Mouse (Mus musculus): ENCODE results near the gene Rnf207. TPM values are rescaled to one million over a fixed set of nuclear protein-coding genes. Genes with fewer than 3 reads are reported as not detected.

The Rnf207 gene
- polyA plus RNA-seq, 1 experiment from 2014 or later = 0.36 TPM

DNA sequence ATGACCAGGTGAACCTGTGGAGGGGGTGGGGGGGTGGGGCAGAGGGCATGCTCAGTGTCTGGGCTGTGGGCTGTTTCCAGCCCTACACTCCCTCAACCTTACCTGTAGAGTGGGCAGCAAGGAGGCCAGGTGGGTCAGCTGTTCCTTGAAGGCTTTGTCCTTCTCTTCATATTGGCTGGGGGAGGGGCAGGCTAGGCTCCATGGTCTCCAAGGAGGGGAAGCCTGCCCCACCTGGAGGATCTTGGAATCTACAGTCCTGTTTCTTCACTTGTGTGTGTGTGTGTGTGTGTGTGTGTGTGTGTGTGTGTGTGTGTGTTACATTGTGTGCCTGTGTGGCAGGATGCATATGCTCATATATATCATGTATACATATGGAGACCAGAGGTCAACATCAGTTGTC is 4.9 kb downstream of the Rnf207 start:
- Histone ChIP-seq H3K4me2 (no peak overlapping the region), H3K36me3 (ENCODE audit: insufficient read depth) (peaks cover 3% of the 10 kb centered on the region; the same call in 1 of the 2 replicates)
- TF ChIP-seq CTCF (IDR thresholded peaks at IDR 0.05; ENCODE audit: low read depth) = peak; percentile 46

DNA sequence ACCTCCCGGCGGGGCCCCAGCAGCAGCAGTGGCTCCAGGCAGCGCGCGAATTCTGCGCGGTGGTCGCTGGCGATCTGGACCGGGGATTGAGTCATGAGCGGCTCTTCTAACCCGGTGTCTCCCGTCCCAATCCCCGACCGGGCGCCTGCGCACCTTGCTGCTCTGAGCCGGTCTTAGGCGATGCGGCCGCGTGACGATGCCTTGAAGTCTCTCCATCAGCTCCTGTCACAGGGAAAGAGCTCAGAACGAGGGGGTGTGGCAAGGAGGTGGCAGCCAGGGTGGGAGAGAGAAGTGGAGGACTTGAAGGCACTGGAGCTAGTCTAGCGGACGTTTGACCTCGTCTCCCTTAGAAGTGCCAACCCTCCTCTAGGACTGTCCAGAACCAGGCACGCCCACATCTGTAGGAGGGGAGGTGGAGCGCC is 5.6 kb downstream of the Rnf207 start:
- Histone ChIP-seq H3K36me3 (ENCODE audit: insufficient read depth) (peaks cover 6% of the 10 kb centered on the region; the same call in 1 of the 2 replicates), H3K4me3 (ENCODE audit: low read depth, low read length) (peak overlapping the region; percentile 32), H3K27ac (ENCODE audit: low read depth) (no peak overlapping the region), H3K9me3 (ENCODE audit: low read depth, low read length) (no peaks in the 10 kb centered on the region), H3K4me2 (peak overlapping the region; percentile 62), H3K9ac (no peak overlapping the region), H3K4me1 (ENCODE audit: insufficient read depth) (no peaks in the 10 kb centered on the region), H3K27me3 (ENCODE audit: insufficient read depth, low read length) (peaks cover 71% of the 10 kb centered on the region)
- ATAC-seq (ENCODE audit: insufficient read depth) (peak; percentile 33; the same call in 1 of the 2 replicates), DNase-seq (peak; percentile 48)
- no peak for TF ChIP-seq CTCF (IDR thresholded peaks at IDR 0.05; ENCODE audit: low read depth)
- WGBS = under 1% methylated on average over 29 of the region's 29 CpGs

More for the DNA sequence above, 4.9 kb downstream of the Rnf207 start:
- no peaks in the 10 kb centered on the region for H3K9me3 ChIP-seq (ENCODE audit: low read depth, low read length)
- DNase-seq (peak; percentile 53), ATAC-seq (ENCODE audit: insufficient read depth) (no peak)
- no peaks in the 10 kb centered on the region for H3K4me1 ChIP-seq (ENCODE audit: insufficient read depth)
- H3K27me3 ChIP-seq (ENCODE audit: insufficient read depth, low read length) = peaks cover 74% of the 10 kb centered on the region
- no peak overlapping the region for H3K27ac ChIP-seq (ENCODE audit: low read depth)
- H3K4me3 ChIP-seq (ENCODE audit: low read depth, low read length) = no peak overlapping the region; the same call in 1 of the 2 replicates
- no peak overlapping the region for H3K9ac ChIP-seq

DNA sequence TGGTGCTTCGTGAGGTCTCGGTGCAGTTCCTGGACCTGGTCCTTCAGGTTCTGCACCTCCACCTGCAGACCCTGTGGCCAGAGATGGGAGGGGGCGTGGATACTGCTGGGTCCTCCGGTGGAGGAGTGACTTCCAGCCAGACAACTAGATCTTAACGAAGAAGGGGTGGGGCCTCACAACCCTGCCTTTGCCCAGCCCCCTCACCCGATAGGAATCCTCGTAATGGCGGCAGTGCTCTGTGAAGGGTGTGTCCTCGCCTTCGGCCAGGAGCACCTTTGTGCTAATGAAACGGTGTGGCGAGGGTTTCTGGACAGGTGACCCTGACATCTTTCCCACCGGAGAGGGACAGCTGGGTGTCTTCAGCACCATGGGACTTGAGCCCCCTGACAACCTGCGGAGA is 6.6 kb downstream of the Rnf207 start:
- peak overlapping the region; percentile 62 for H3K4me2 ChIP-seq
- no peak for DNase-seq
- peak overlapping the region; percentile 4; the same call in 1 of the 2 replicates for H3K4me3 ChIP-seq (ENCODE audit: low read depth, low read length)
- no peak for ATAC-seq (ENCODE audit: insufficient read depth)
- H3K4me1 ChIP-seq (ENCODE audit: insufficient read depth) = no peaks in the 10 kb centered on the region
- H3K9me3 ChIP-seq (ENCODE audit: low read depth, low read length) = no peaks in the 10 kb centered on the region
- WGBS = 2% methylated on average over 14 of the region's 14 CpGs
- H3K9ac ChIP-seq = no peak overlapping the region
- H3K27me3 ChIP-seq (ENCODE audit: insufficient read depth, low read length) = peaks cover 63% of the 10 kb centered on the region
- H3K36me3 ChIP-seq (ENCODE audit: insufficient read depth) = peaks cover 6% of the 10 kb centered on the region; the same call in 1 of the 2 replicates
- TF ChIP-seq CTCF (IDR thresholded peaks at IDR 0.05; ENCODE audit: low read depth) = no peak
- no peak overlapping the region for H3K27ac ChIP-seq (ENCODE audit: low read depth)

DNA sequence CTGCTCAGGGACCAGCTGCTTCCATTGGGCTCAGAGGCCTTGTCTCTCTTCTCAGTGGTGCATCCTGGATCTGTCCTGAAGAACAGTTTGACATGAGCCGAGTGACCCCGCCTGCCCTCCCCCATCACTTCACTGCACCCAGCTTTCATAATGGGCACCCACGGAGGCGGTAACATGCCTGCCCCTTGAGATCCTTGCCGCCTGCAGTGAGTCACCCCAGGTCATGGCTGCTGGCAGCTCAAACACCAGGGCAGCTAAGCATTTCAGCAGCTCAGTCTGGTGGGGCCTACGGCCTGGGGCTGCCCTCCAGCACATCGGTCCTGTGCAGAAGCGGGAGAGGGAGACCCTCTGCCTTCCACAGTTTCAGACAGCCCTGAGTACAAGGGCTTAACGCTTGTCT is 11.3 kb downstream of the Rnf207 start:
- H3K9me3 ChIP-seq (ENCODE audit: low read depth, low read length) = no peaks in the 10 kb centered on the region
- DNase-seq (no peak), ATAC-seq (ENCODE audit: insufficient read depth) (no peak)
- no peak for TF ChIP-seq CTCF (IDR thresholded peaks at IDR 0.05; ENCODE audit: low read depth)
- no peaks in the 10 kb centered on the region for H3K4me1 ChIP-seq (ENCODE audit: insufficient read depth)
- WGBS = 85% methylated on average over 9 of the region's 9 CpGs
- no peak overlapping the region for H3K9ac ChIP-seq
- no peak overlapping the region for H3K4me2 ChIP-seq
- no peak overlapping the region for H3K27ac ChIP-seq (ENCODE audit: low read depth)
- no peak overlapping the region for H3K4me3 ChIP-seq (ENCODE audit: low read depth, low read length)
- peaks cover 35% of the 10 kb centered on the region for H3K36me3 ChIP-seq (ENCODE audit: insufficient read depth)
- peaks cover 17% of the 10 kb centered on the region for H3K27me3 ChIP-seq (ENCODE audit: insufficient read depth, low read length)

DNA sequence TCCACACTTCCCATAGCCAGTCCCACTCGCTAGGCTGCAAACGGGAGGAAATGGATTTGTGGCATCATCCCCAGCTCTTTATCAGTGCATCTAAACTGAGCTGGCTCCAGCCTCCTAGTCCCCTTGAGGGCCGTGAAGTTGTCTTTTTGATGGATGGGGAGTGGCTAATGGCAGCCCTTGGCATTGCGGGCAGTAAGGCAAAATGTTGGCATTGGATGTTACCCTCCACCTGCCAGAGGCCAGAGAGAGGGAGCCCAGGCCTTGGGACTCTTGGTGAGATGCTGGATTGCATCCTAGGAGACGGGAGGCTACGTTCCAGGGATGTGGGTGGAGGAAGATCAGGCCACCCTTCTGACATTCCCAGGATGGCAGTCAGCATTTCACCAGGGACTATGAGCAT is 12.8 kb downstream of the Rnf207 start:
- Histone ChIP-seq H3K9ac (no peak overlapping the region), H3K4me2 (no peak overlapping the region), H3K27ac (ENCODE audit: low read depth) (no peak overlapping the region), H3K27me3 (ENCODE audit: insufficient read depth, low read length) (peaks cover 2% of the 10 kb centered on the region), H3K4me1 (ENCODE audit: insufficient read depth) (no peaks in the 10 kb centered on the region), H3K36me3 (ENCODE audit: insufficient read depth) (peaks cover 47% of the 10 kb centered on the region), H3K4me3 (ENCODE audit: low read depth, low read length) (no peak overlapping the region), H3K9me3 (ENCODE audit: low read depth, low read length) (no peaks in the 10 kb centered on the region)
- WGBS = 68% methylated on average over 6 of the region's 6 CpGs
- ATAC-seq (ENCODE audit: insufficient read depth) (no peak), DNase-seq (no peak)
- TF ChIP-seq CTCF (IDR thresholded peaks at IDR 0.05; ENCODE audit: low read depth) = no peak

DNA sequence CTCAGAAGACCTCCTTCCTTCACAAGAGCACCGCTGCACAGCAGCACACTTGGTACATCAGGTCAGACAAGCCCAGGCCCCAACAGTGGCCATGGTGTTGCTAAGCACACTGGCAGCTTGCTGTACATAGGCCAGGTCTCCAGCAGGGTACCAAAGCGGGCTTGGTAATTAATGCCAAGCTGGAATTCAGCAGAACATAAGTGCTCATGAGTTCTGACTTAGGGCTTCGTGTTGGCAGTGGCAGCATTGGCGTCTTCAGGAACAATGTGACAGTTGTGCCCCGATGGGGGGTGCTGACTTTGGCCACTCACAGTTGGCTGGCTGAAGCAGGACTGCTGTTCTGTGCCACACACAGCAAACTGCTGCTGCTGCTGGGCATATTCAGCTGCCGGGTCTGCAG is 14.1 kb downstream of the Rnf207 start:
- 90% methylated on average over 6 of the region's 6 CpGs for whole genome bisulfite sequencing
- H3K27me3 ChIP-seq (ENCODE audit: insufficient read depth, low read length) = no peaks in the 10 kb centered on the region
- no peak for TF ChIP-seq CTCF (IDR thresholded peaks at IDR 0.05; ENCODE audit: low read depth)
- no peaks in the 10 kb centered on the region for H3K4me1 ChIP-seq (ENCODE audit: insufficient read depth)
- no peaks in the 10 kb centered on the region for H3K9me3 ChIP-seq (ENCODE audit: low read depth, low read length)
- H3K36me3 ChIP-seq (ENCODE audit: insufficient read depth) = peaks cover 60% of the 10 kb centered on the region
- no peak for DNase-seq
- no peak overlapping the region for H3K4me3 ChIP-seq (ENCODE audit: low read depth, low read length)
- no peak overlapping the region for H3K27ac ChIP-seq (ENCODE audit: low read depth)
- H3K9ac ChIP-seq = no peak overlapping the region
- no peak for ATAC-seq (ENCODE audit: insufficient read depth)
- H3K4me2 ChIP-seq = no peak overlapping the region

DNA sequence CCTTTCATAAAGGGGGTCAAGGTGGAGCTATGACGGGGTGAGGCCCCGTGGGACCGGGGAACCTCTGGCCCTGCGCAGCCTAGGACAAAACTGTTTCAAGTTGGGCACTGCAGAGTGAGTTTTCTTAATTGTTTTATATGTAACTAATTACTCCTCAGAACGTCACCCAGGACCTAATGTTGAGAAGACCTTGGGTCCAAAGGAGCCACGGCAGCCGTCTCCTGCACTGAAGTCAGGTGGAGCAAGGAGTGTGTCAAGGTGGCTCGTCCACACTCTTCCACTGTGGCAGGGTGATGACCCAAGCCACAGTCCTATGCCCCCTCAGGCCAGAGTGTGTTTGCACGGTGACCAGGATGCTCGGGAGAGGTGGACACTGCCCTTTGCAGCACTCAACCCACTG is 15.6 kb downstream of the Rnf207 start:
- peaks cover 4% of the 10 kb centered on the region; the same call in 1 of the 2 replicates for H3K4me1 ChIP-seq (ENCODE audit: insufficient read depth)
- H3K4me2 ChIP-seq = no peak overlapping the region
- H3K9ac ChIP-seq = no peak overlapping the region
- DNase-seq = no peak
- peaks cover 56% of the 10 kb centered on the region for H3K36me3 ChIP-seq (ENCODE audit: insufficient read depth)
- H3K27me3 ChIP-seq (ENCODE audit: insufficient read depth, low read length) = no peaks in the 10 kb centered on the region
- H3K4me3 ChIP-seq (ENCODE audit: low read depth, low read length) = no peak overlapping the region
- ATAC-seq (ENCODE audit: insufficient read depth) = no peak
- 88% methylated on average over 10 of the region's 10 CpGs for WGBS
- TF ChIP-seq CTCF (IDR thresholded peaks at IDR 0.05; ENCODE audit: low read depth) = no peak
- no peaks in the 10 kb centered on the region for H3K9me3 ChIP-seq (ENCODE audit: low read depth, low read length)
- H3K27ac ChIP-seq (ENCODE audit: low read depth) = no peak overlapping the region

DNA sequence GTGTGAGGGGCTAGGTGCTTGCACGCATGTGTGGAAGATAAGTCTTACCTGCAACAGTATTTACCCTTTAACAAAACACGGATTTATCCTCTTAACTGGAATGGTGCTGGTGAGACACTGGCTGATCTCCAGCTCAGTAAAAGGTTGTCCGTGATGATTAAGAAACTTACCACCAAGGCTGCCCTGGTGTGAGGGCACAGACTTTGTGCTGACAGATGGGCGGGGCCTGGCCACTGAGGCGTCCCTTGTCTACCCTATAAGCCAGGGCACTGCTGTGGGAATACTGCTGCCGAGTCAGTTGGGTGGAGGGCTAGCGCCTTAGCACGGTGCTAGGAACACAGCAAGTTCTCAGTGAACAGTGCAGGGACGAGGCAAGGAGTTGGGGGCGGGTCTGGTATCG is 16.8 kb downstream of the Rnf207 start:
- no peak overlapping the region for H3K4me2 ChIP-seq
- H3K9me3 ChIP-seq (ENCODE audit: low read depth, low read length) = no peaks in the 10 kb centered on the region
- H3K4me3 ChIP-seq (ENCODE audit: low read depth, low read length) = no peak overlapping the region
- no peak overlapping the region for H3K27ac ChIP-seq (ENCODE audit: low read depth)
- no peaks in the 10 kb centered on the region for H3K27me3 ChIP-seq (ENCODE audit: insufficient read depth, low read length)
- TF ChIP-seq CTCF (IDR thresholded peaks at IDR 0.05; ENCODE audit: low read depth) = no peak
- DNase-seq = no peak
- ATAC-seq (ENCODE audit: insufficient read depth) = no peak
- peaks cover 56% of the 10 kb centered on the region for H3K36me3 ChIP-seq (ENCODE audit: insufficient read depth)
- H3K9ac ChIP-seq = no peak overlapping the region
- peaks cover 8% of the 10 kb centered on the region for H3K4me1 ChIP-seq (ENCODE audit: insufficient read depth)
- WGBS = 76% methylated on average over 11 of the region's 11 CpGs
